Mouse (Mus musculus): ENCODE measurements around the gene Hey2.

- TF ChIP-seq CTCF (IDR thresholded peaks at IDR 0.05) (no peak), POLR2A (IDR thresholded peaks at IDR 0.05; ENCODE audit: insufficient read depth, low read depth, low read length) (no peak), EP300 (IDR thresholded peaks at IDR 0.05; ENCODE audit: insufficient read depth, low read depth, low read length) (no peak)
Measured at GRCm38 (mm10) chr10:30883085-30883760, 40.6 kb upstream of the Hey2 start.
